Mouse (Mus musculus): ENCODE measurements around the gene Gm15517.

- TF ChIP-seq GATA1 (IDR thresholded peaks at IDR 0.05; ENCODE audit: low read length) (no peak), TAL1 (IDR thresholded peaks at IDR 0.05; ENCODE audit: low read length) (no peak)
Observed at GRCm38 (mm10) chr7:44241163-44241562, 20.1 kb upstream of the Gm15517 start.
